Mouse (Mus musculus) liver, postnatal 0 days (tissue): ENCODE measurements at regions not wholly inside any gene's neighbourhood (a gene's known extent, or its start where the extent isn't known, plus 50 kb on each side); places are given as distances from the start of the nearest gene placed in this dataset.

Experiments used
- CTCF ChIP-seq: sonication (generic); IDR thresholded peaks from 2 replicates; pipeline ENCODE4 v1.5.1; 2016; ENCODE audit warnings: antibody characterized with exemption, low read depth
- EP300 ChIP-seq: IDR thresholded peaks from 2 replicates; pipeline ENCODE4 v1.6.1; 2016; ENCODE audit warnings: antibody characterized with exemption, low read depth, mild to moderate bottlenecking

GRCm38 (mm10) chr11:112910309-112910708, 128.3 kb downstream of the Sox9 start:
- TF ChIP-seq CTCF (no peak), EP300 (no peak)
